Mouse (Mus musculus): ENCODE data around the gene Phf19. TPM values are rescaled to one million over a fixed set of nuclear protein-coding genes. Genes with fewer than 3 reads are reported as not detected.

Gene Phf19
- polyA plus RNA-seq, 1 experiment = 2.2 TPM

DNA sequence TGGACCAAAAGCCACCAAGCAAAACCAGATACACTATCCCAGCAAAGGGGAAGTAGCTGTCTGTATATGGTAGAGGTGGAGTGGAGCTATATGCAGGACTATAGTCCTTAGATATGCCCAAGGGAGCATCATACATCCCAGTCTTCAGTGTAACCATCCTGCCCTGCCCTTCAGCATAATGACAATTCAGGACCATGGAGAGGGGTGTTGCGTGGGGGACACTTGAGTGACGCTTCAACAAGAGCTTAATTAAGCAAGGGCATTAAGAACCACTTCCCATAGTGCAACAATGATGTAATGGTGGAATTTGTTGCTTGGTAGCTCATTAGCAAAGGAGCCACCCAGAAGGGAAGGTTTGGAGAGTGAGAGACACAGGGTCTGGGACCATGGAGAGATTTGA is 34.8 kb upstream of the Phf19 start:
- Histone ChIP-seq H3K4me1 (ENCODE audit: control insufficient read depth, insufficient read depth, low read length) (no peaks in the 10 kb centered on the region), H3K4me3 (replicated peaks; ENCODE audit: insufficient read depth, low read depth, low read length) (no peak overlapping the region), H3K27ac (ENCODE audit: insufficient read depth, low read length) (no peak overlapping the region), H3K27me3 (ENCODE audit: control insufficient read depth, insufficient read depth, low read length) (no peaks in the 10 kb centered on the region)
- TF ChIP-seq POLR2A (IDR thresholded peaks at IDR 0.05; ENCODE audit: borderline replicate concordance, insufficient read depth, low read length) = no peak
- TF ChIP-seq CTCF (IDR thresholded peaks at IDR 0.05; ENCODE audit: borderline replicate concordance, insufficient read depth, low read depth, low read length) = no peak
- no peak for DNase-seq
- WGBS = 56% methylated on average over 2 of the region's 2 CpGs

DNA sequence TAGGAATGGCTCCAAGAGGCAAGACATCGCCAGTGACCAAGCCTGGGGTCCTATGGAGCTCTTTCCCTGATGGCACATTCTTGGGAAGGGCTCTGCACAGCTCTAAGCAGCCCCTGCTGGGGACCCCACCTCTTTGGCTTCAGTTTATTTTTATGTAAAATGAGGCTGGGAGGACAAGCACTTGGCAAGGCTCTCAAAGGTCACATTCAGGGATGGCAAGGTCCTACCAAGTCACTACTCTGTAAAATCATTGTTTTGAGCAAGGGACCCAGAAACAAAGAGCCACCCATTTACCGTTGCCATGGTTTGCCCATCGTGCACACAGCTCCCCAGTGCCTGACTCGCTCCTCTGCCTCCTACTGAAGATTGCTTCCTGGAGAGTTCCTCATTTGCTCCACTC is 32.2 kb upstream of the Phf19 start:
- H3K4me3 ChIP-seq (replicated peaks; ENCODE audit: insufficient read depth, low read depth, low read length) = no peak overlapping the region
- 42% methylated on average over 4 of the region's 4 CpGs for WGBS
- H3K27me3 ChIP-seq (ENCODE audit: control insufficient read depth, insufficient read depth, low read length) = no peaks in the 10 kb centered on the region
- DNase-seq = no peak
- H3K27ac ChIP-seq (ENCODE audit: insufficient read depth, low read length) = no peak overlapping the region
- H3K4me1 ChIP-seq (ENCODE audit: control insufficient read depth, insufficient read depth, low read length) = no peaks in the 10 kb centered on the region
- TF ChIP-seq CTCF (IDR thresholded peaks at IDR 0.05; ENCODE audit: borderline replicate concordance, insufficient read depth, low read depth, low read length) = no peak
- TF ChIP-seq POLR2A (IDR thresholded peaks at IDR 0.05; ENCODE audit: borderline replicate concordance, insufficient read depth, low read length) = no peak

DNA sequence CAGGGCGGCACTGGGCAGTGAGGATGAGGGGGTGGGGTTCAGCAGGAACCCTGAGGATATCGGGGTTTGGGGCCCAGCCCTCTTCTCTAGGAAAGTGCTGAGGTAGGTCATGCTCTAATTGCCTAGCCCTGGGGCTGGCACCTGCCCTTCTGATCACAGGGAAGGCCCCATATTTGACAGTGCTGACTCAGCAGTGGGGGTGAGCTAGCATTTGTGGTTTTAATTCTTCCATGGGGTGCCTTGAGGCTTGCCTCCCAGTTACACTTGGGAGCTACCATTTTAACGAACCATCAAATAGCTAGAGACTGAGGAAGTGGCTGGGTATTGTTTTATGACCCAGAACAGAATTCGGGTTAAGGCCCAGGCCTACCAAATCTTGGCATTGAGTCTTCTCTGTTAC is 31.8 kb upstream of the Phf19 start:
- H3K4me3 ChIP-seq (replicated peaks; ENCODE audit: insufficient read depth, low read depth, low read length) = no peak overlapping the region
- WGBS = 71% methylated on average over 4 of the region's 4 CpGs
- TF ChIP-seq POLR2A (IDR thresholded peaks at IDR 0.05; ENCODE audit: borderline replicate concordance, insufficient read depth, low read length) (no peak), CTCF (IDR thresholded peaks at IDR 0.05; ENCODE audit: borderline replicate concordance, insufficient read depth, low read depth, low read length) (no peak)
- H3K27me3 ChIP-seq (ENCODE audit: control insufficient read depth, insufficient read depth, low read length) = no peaks in the 10 kb centered on the region
- no peak for DNase-seq
- no peaks in the 10 kb centered on the region for H3K4me1 ChIP-seq (ENCODE audit: control insufficient read depth, insufficient read depth, low read length)
- no peak overlapping the region for H3K27ac ChIP-seq (ENCODE audit: insufficient read depth, low read length)

DNA sequence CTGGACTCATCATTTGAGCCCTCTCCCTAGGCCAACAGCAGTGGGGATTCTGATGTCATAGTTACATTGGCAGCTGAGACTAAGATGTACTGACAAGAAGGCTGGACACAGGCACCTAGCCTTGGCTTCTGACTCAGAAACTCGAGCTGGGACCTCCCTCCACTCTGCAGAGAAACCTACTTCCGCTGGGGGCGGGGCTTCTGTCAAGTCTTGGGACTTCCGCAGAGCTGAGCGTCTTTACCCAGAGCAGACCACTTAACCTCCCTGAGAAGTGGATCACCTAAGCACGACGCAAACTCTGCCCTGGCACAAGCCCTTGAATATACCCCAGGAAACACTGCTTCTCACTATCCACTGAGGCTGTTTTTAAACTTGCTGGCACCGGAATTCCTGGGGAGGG is 30.9 kb upstream of the Phf19 start:
- Histone ChIP-seq H3K27ac (ENCODE audit: insufficient read depth, low read length) (no peak overlapping the region), H3K4me1 (ENCODE audit: control insufficient read depth, insufficient read depth, low read length) (peaks cover 3% of the 10 kb centered on the region; the same call in 1 of the 2 replicates), H3K27me3 (ENCODE audit: control insufficient read depth, insufficient read depth, low read length) (no peaks in the 10 kb centered on the region), H3K4me3 (replicated peaks; ENCODE audit: insufficient read depth, low read depth, low read length) (no peak overlapping the region)
- 37% methylated on average over 8 of the region's 8 CpGs for WGBS
- no peak for TF ChIP-seq CTCF (IDR thresholded peaks at IDR 0.05; ENCODE audit: borderline replicate concordance, insufficient read depth, low read depth, low read length)
- no peak for TF ChIP-seq POLR2A (IDR thresholded peaks at IDR 0.05; ENCODE audit: borderline replicate concordance, insufficient read depth, low read length)
- DNase-seq = no peak

DNA sequence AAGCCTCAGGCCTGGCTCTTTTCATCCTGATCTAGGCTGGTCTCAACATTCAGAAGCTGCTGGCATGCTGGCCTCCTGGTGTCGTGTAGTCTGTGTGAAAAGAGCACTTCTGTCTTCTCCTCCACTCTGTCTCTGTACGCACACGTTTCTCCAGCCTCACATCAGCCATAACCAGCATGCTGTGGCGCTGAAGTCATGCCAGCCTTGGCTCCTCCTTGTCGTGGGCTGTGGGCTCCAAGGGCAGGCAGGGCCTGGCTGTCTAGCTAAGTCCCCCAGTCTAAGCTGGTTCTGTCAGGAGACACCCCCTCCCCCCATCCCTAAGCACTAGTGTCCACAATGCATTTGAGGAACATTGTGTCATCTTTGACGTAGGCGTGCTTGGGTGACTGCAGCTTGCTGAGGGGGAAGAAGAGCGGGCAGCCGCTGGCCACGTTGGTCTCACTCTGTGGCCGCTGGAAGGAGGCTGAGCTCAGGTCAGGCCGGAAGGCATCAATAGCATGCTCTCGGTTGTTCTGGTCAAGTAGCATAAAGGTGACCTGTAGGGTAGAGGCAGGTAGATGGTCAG is 29.8 kb upstream of the Phf19 start:
- DNase-seq = no peak
- TF ChIP-seq CTCF (IDR thresholded peaks at IDR 0.05; ENCODE audit: borderline replicate concordance, insufficient read depth, low read depth, low read length) (no peak), POLR2A (IDR thresholded peaks at IDR 0.05; ENCODE audit: borderline replicate concordance, insufficient read depth, low read length) (no peak)
- Histone ChIP-seq H3K27me3 (ENCODE audit: control insufficient read depth, insufficient read depth, low read length) (no peaks in the 10 kb centered on the region), H3K4me1 (ENCODE audit: control insufficient read depth, insufficient read depth, low read length) (peaks cover 3% of the 10 kb centered on the region; the same call in 1 of the 2 replicates), H3K27ac (ENCODE audit: insufficient read depth, low read length) (no peak overlapping the region), H3K4me3 (replicated peaks; ENCODE audit: insufficient read depth, low read depth, low read length) (no peak overlapping the region)
- 58% methylated on average over 13 of the region's 13 CpGs for WGBS

DNA sequence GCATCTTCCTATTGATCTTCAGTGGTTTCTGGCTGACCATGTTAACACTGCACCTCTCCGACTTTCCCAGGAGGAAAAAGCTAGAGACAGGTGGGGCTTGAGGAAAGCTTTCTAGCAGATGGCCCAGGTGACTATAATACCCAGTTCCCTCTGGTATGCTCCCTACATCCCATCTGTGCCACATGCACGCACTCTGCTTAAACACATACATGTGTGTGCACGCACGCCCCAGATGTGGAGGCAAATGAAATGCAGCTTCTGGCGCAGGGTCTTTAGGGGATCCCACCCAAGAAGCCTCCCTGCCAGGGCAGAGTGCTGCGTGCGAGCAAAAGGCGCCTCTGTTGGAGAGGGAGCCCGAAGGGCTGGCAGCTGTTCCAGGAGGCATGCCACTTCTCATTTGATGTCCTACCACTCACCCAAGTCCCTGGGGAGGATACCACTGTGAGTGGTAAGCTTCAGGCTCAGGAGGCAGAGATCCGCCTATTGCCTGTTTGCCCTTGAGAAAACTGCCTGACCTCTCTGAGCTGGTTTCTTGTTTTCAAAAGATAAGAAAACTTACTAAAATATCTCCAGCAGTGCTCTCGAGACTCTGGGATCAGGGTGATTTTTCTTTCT is 27.3 kb upstream of the Phf19 start:
- Histone ChIP-seq H3K27ac (ENCODE audit: insufficient read depth, low read length) (no peak overlapping the region), H3K4me1 (ENCODE audit: control insufficient read depth, insufficient read depth, low read length) (peaks cover 3% of the 10 kb centered on the region; the same call in 1 of the 2 replicates), H3K27me3 (ENCODE audit: control insufficient read depth, insufficient read depth, low read length) (no peaks in the 10 kb centered on the region), H3K4me3 (replicated peaks; ENCODE audit: insufficient read depth, low read depth, low read length) (no peak overlapping the region)
- TF ChIP-seq POLR2A (IDR thresholded peaks at IDR 0.05; ENCODE audit: borderline replicate concordance, insufficient read depth, low read length) (no peak), CTCF (IDR thresholded peaks at IDR 0.05; ENCODE audit: borderline replicate concordance, insufficient read depth, low read depth, low read length) (no peak)
- no peak for DNase-seq
- 39% methylated on average over 11 of the region's 11 CpGs for WGBS

DNA sequence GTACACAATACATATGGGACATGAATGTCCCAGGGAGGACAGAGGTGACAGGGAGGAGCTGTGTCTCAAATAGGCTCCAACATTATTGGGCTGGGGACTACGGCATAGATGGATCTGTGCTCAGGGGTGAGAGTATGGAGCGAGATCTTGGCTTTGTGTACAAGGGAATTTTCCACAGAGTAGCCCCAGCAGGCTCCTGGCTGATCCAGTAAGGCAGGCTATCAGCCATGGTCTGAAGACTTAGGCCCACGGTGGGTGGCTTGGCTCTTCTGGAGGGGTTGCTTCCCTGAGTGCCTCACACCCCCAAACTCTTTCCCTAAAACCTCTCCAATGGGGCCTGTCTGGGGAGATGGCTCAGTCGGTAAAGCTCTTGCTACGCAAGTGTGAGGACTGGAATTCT is 26.4 kb upstream of the Phf19 start:
- no peak overlapping the region for H3K4me3 ChIP-seq (replicated peaks; ENCODE audit: insufficient read depth, low read depth, low read length)
- no peaks in the 10 kb centered on the region for H3K27me3 ChIP-seq (ENCODE audit: control insufficient read depth, insufficient read depth, low read length)
- no peak for TF ChIP-seq CTCF (IDR thresholded peaks at IDR 0.05; ENCODE audit: borderline replicate concordance, insufficient read depth, low read depth, low read length)
- no peak for TF ChIP-seq POLR2A (IDR thresholded peaks at IDR 0.05; ENCODE audit: borderline replicate concordance, insufficient read depth, low read length)
- DNase-seq = no peak
- no peak overlapping the region for H3K27ac ChIP-seq (ENCODE audit: insufficient read depth, low read length)
- 23% methylated on average over 5 of the region's 5 CpGs for WGBS
- peaks cover 3% of the 10 kb centered on the region; the same call in 1 of the 2 replicates for H3K4me1 ChIP-seq (ENCODE audit: control insufficient read depth, insufficient read depth, low read length)

All from cerebellum, adult 2 months (tissue).